Mouse (Mus musculus) embryonic facial prominence, embryonic 14.5 days (tissue): ENCODE results near the gene Ambra1. TPM values are rescaled to one million over a fixed set of nuclear protein-coding genes. Genes with fewer than 3 reads are reported as not detected.

Source experiments
- ATAC-seq: fragments of 200-750 bp; cut with Nextera tagmentation; 2 replicates; pipeline ENCODE4 v1.8.0; 2017; ENCODE audit warnings: low read depth, moderate number of reproducible peaks, moderate TSS enrichment
- DNase-seq: peaks from one replicate; pipeline ENCODE4 v3.0.0-alpha.2; 2015; ENCODE audit warnings: low spot score
- H3K27ac ChIP-seq: fragments of 300-500 bp; sonication (generic); replicated peaks from 2 replicates; pipeline ENCODE4 v1.5.1; 2014; ENCODE audit warnings: low read depth, mild to moderate bottlenecking, low read length, moderate library complexity
- H3K27me3 ChIP-seq: fragments of 300-500 bp; sonication (generic); replicated peaks from 2 replicates; pipeline ENCODE4 v1.6.1; 2014; ENCODE audit warnings: low read length; ENCODE audit not compliant: control insufficient read depth, insufficient read depth
- H3K36me3 ChIP-seq: fragments of 300-500 bp; sonication (generic); 2 replicates; pipeline ENCODE4 v1.6.1; 2014; ENCODE audit warnings: low read length, mixed read lengths; ENCODE audit not compliant: control insufficient read depth, insufficient read depth
- H3K4me1 ChIP-seq: fragments of 300-500 bp; sonication (generic); 2 replicates; pipeline ENCODE4 v1.6.1; 2014; ENCODE audit warnings: antibody characterized with exemption, low read length; ENCODE audit not compliant: control insufficient read depth, insufficient read depth
- H3K4me2 ChIP-seq: fragments of 300-500 bp; sonication (generic); 2 replicates; pipeline ENCODE4 v1.6.1; 2014; ENCODE audit warnings: low read depth, mild to moderate bottlenecking, low read length, moderate library complexity, mixed read lengths
- H3K4me3 ChIP-seq: fragments of 300-500 bp; sonication (generic); 2 replicates; pipeline ENCODE4 v1.5.1; 2014; ENCODE audit warnings: low read depth, mild to moderate bottlenecking, low read length
- H3K9ac ChIP-seq: fragments of 300-500 bp; sonication (generic); 2 replicates; pipeline ENCODE4 v1.6.1; 2014; ENCODE audit warnings: low read depth, mild to moderate bottlenecking, low read length, moderate library complexity, mixed read lengths
- H3K9me3 ChIP-seq: fragments of 300-500 bp; sonication (generic); 2 replicates; pipeline ENCODE4 v1.6.1; 2016; ENCODE audit warnings: low read length; ENCODE audit not compliant: control insufficient read depth
- WGBS: fragments of 180-500 bp; shearing (Covaris S2); extraction: QIAGEN DNeasy Blood & Tissue Kit; methylation state at CpG from one replicate; pipeline ENCODE4 v1.1.7; 2014; 5-methylcytosine and 5-hydroxymethylcytosine counted together
- polyA plus RNA-seq: library from polyadenylated mRNA; unstranded; fragments of >200 nt; fragmentation: Nextera tagmentation; extraction: Ambion mirVana; gene quantifications from 2 replicates; pipeline ENCODE4 v1.2.1, GENCODE M21; 2014

Ambra1 gene
- polyA plus RNA-seq, 1 experiment from 2014 or later: 15.3 TPM

GRCm38 (mm10) chr2:91870754-91871153 lies 140.8 kb downstream of the Ambra1 start:
- Histone ChIP-seq H3K27ac (no peak overlapping the region), H3K4me2 (no peak overlapping the region), H3K36me3 (peaks cover 4% of the 10 kb centered on the region; the same call in 1 of the 2 replicates), H3K9ac (no peak overlapping the region), H3K4me3 (no peak overlapping the region), H3K9me3 (no peaks in the 10 kb centered on the region), H3K4me1 (no peaks in the 10 kb centered on the region), H3K27me3 (no peaks in the 10 kb centered on the region)
- DNase-seq (peak; percentile 63), ATAC-seq (no peak)
- WGBS: 57% methylated on average over 8 of the region's 8 CpGs

- Histone ChIP-seq H3K36me3 (peaks cover 9% of the 10 kb centered on the region; the same call in 1 of the 2 replicates), H3K4me3 (no peak overlapping the region), H3K4me2 (no peak overlapping the region), H3K4me1 (no peaks in the 10 kb centered on the region), H3K27me3 (no peaks in the 10 kb centered on the region), H3K27ac (no peak overlapping the region), H3K9me3 (no peaks in the 10 kb centered on the region), H3K9ac (no peak overlapping the region)
- WGBS: 82% methylated on average over 1 of the region's 1 CpGs
- DNase-seq: no peak
- ATAC-seq: no peak
These were observed 141.3 kb downstream of the Ambra1 start for GRCm38 (mm10) chr2:91871225-91871624.

GRCm38 (mm10) chr2:91872658-91873057 lies 142.7 kb downstream of the Ambra1 start:
- ATAC-seq (no peak), DNase-seq (no peak)
- H3K9ac ChIP-seq: no peak overlapping the region
- no peaks in the 10 kb centered on the region for H3K27me3 ChIP-seq
- 98% methylated on average over 3 of the region's 3 CpGs for WGBS
- H3K4me1 ChIP-seq: no peaks in the 10 kb centered on the region
- peaks cover 20% of the 10 kb centered on the region; the same call in 1 of the 2 replicates for H3K36me3 ChIP-seq
- no peak overlapping the region for H3K4me2 ChIP-seq
- H3K9me3 ChIP-seq: no peaks in the 10 kb centered on the region
- no peak overlapping the region for H3K4me3 ChIP-seq
- H3K27ac ChIP-seq: no peak overlapping the region

GRCm38 (mm10) chr2:91876000-91876805 lies 146.3 kb downstream of the Ambra1 start:
- Histone ChIP-seq H3K27ac (no peak overlapping the region), H3K36me3 (peaks cover 20% of the 10 kb centered on the region; the same call in 1 of the 2 replicates), H3K4me1 (no peaks in the 10 kb centered on the region), H3K9me3 (no peaks in the 10 kb centered on the region), H3K4me2 (no peak overlapping the region), H3K9ac (no peak overlapping the region), H3K27me3 (no peaks in the 10 kb centered on the region), H3K4me3 (no peak overlapping the region)
- peak; percentile 6 for DNase-seq
- ATAC-seq: no peak
- WGBS: 81% methylated on average over 9 of the region's 9 CpGs

GRCm38 (mm10) chr2:91876806-91877140 lies 146.8 kb downstream of the Ambra1 start:
- no peaks in the 10 kb centered on the region for H3K4me1 ChIP-seq
- no peak overlapping the region for H3K27ac ChIP-seq
- DNase-seq (no peak), ATAC-seq (no peak)
- WGBS: 89% methylated on average over 2 of the region's 2 CpGs
- no peaks in the 10 kb centered on the region for H3K27me3 ChIP-seq
- H3K36me3 ChIP-seq: peaks cover 20% of the 10 kb centered on the region; the same call in 1 of the 2 replicates
- no peak overlapping the region for H3K4me2 ChIP-seq
- no peaks in the 10 kb centered on the region for H3K9me3 ChIP-seq
- no peak overlapping the region for H3K9ac ChIP-seq
- H3K4me3 ChIP-seq: no peak overlapping the region

- WGBS: 78% methylated on average over 7 of the region's 7 CpGs
- Histone ChIP-seq H3K9ac (no peak overlapping the region), H3K36me3 (peaks cover 20% of the 10 kb centered on the region; the same call in 1 of the 2 replicates), H3K4me2 (no peak overlapping the region), H3K27me3 (no peaks in the 10 kb centered on the region), H3K27ac (no peak overlapping the region), H3K9me3 (no peaks in the 10 kb centered on the region), H3K4me3 (no peak overlapping the region), H3K4me1 (no peaks in the 10 kb centered on the region)
- no peak for ATAC-seq
- peak; percentile 28 for DNase-seq
These were observed 148.7 kb downstream of the Ambra1 start for GRCm38 (mm10) chr2:91878387-91879180.

- ATAC-seq (no peak), DNase-seq (no peak)
- no peaks in the 10 kb centered on the region for H3K27me3 ChIP-seq
- H3K4me2 ChIP-seq: no peak overlapping the region
- no peaks in the 10 kb centered on the region for H3K9me3 ChIP-seq
- H3K4me3 ChIP-seq: no peak overlapping the region
- H3K4me1 ChIP-seq: no peaks in the 10 kb centered on the region
- H3K9ac ChIP-seq: no peak overlapping the region
- no peak overlapping the region for H3K27ac ChIP-seq
- H3K36me3 ChIP-seq: peaks cover 30% of the 10 kb centered on the region
- 89% methylated on average over 4 of the region's 4 CpGs for WGBS
These were observed 154.0 kb downstream of the Ambra1 start for GRCm38 (mm10) chr2:91883961-91884360.

- Histone ChIP-seq H3K9ac (no peak overlapping the region), H3K27me3 (no peaks in the 10 kb centered on the region), H3K4me2 (no peak overlapping the region), H3K4me1 (no peaks in the 10 kb centered on the region), H3K27ac (no peak overlapping the region), H3K9me3 (no peaks in the 10 kb centered on the region), H3K36me3 (peaks cover 31% of the 10 kb centered on the region), H3K4me3 (no peak overlapping the region)
- ATAC-seq (no peak), DNase-seq (no peak)
- 82% methylated on average over 4 of the region's 4 CpGs for WGBS
These were observed 154.7 kb downstream of the Ambra1 start for GRCm38 (mm10) chr2:91884616-91885015.
